ENCODE assay signal across 28 mouse cellular contexts in the genomic region with DNA sequence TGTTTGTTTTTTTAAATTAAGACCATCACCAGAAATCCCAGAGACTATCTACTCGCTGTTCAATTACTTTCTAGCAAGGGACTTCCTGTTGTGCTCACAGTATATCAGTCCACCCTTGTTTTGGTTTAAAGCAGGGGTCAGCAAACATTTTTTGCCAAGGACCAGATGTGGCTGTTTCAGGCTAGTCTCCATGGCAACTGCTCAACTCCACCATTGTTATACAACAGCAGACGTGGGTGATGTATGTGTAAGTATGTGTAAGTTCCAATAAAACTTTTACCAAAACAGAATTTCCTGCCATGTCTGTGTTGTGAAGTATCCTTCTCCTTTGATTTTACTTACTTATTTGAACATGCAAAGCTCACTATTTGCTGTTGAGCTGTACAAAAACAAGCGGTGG.
DNase-seq lines count a peak whose midpoint lies in the region; ATAC-seq lines count a peak whose summit lies in the region.
"Had no signal": no experiment of that assay in that cellular context is flagged by ENCODE, and none has a peak within 500 bp of the region (broad histone marks: within the 10 kb centered on the region; RNA-seq: fewer than 3 reads in every experiment).

No protein-coding gene starts in this region.

- ATAC-seq in embryonic facial prominence, embryonic 11.5 days (replicated peaks; ENCODE audit: insufficient number of reproducible peaks, low FRiP score, low TSS enrichment, low read depth) = no peak
- no peak for ATAC-seq in midbrain, embryonic 11.5 days (ENCODE audit: low FRiP score)
- no peak for ATAC-seq in midbrain, embryonic 13.5 days
- ATAC-seq: activated CD4-positive, CD25-positive, alpha-beta regulatory T cell, adult 4 months; CD4-positive, CD25-positive, alpha-beta regulatory T cell, adult 4 months; forebrain, embryonic 14.5 days; forebrain, embryonic 16.5 days; Patski had no signal

- 66% methylated on average over 3 of the region's 3 CpGs for WGBS in embryonic facial prominence, embryonic 11.5 days
- 61% methylated on average over 3 of the region's 3 CpGs for WGBS in embryonic facial prominence, embryonic 10.5 days
- 78% methylated on average over 3 of the region's 3 CpGs for WGBS in midbrain, embryonic 11.5 days
- WGBS in midbrain, embryonic 13.5 days = 78% methylated on average over 3 of the region's 3 CpGs

- no peak overlapping the region for H3K4me2 ChIP-seq in embryonic facial prominence, embryonic 11.5 days (ENCODE audit: low read depth, low read length)
- no peak overlapping the region for H3K4me2 ChIP-seq in midbrain, embryonic 11.5 days
- no peak overlapping the region for H3K4me2 ChIP-seq in midbrain, embryonic 13.5 days (replicated peaks)
- H3K4me2 ChIP-seq: embryonic facial prominence, embryonic 13.5 days; embryonic facial prominence, embryonic 15.5 days; forebrain, embryonic 12.5 days had no signal

- no peak overlapping the region for H3K4me3 ChIP-seq in embryonic facial prominence, embryonic 11.5 days (ENCODE audit: low read depth, low read length)
- no peak overlapping the region for H3K4me3 ChIP-seq in embryonic facial prominence, embryonic 10.5 days
- no peak overlapping the region for H3K4me3 ChIP-seq in midbrain, embryonic 11.5 days (ENCODE audit: low read depth, low read length)
- H3K4me3 ChIP-seq in midbrain, embryonic 13.5 days (replicated peaks) = no peak overlapping the region
- H3K4me3 ChIP-seq: embryonic facial prominence, embryonic 13.5 days; embryonic facial prominence, embryonic 15.5 days; erythroblast, embryonic 14.5 days; forebrain, embryonic 10.5 days; forebrain, embryonic 12.5 days had no signal

- no peaks in the 10 kb centered on the region for H3K27me3 ChIP-seq in embryonic facial prominence, embryonic 11.5 days (ENCODE audit: control insufficient read depth, insufficient read depth, low read length)
- no peaks in the 10 kb centered on the region for H3K27me3 ChIP-seq in embryonic facial prominence, embryonic 10.5 days (replicated peaks; ENCODE audit: low read depth, poor library complexity, severe bottlenecking)
- H3K27me3 ChIP-seq in midbrain, embryonic 11.5 days (ENCODE audit: control insufficient read depth, insufficient read depth, low read length) = no peaks in the 10 kb centered on the region
- H3K27me3 ChIP-seq in midbrain, embryonic 13.5 days = no peaks in the 10 kb centered on the region
- H3K27me3 ChIP-seq: CH12.LX; embryonic facial prominence, embryonic 13.5 days; embryonic facial prominence, embryonic 15.5 days; forebrain, embryonic 12.5 days; Patski had no signal

- DNase-seq in embryonic facial prominence, embryonic 11.5 days (ENCODE audit: low spot score) = peak; percentile 19
- no peak for DNase-seq in embryonic facial prominence, embryonic 10.5 days (ENCODE audit: low spot score)
- DNase-seq in midbrain, embryonic 11.5 days (ENCODE audit: low spot score, missing footprints) = peak; percentile 72
- peak; percentile 11 for DNase-seq in forelimb bud, embryonic 11.5 days (ENCODE audit: low read depth, low spot score)
- DNase-seq: adrenal gland, adult 8-10 months; adrenal gland, postnatal 14 days; adrenal gland, postnatal 36 days; B cell, adult 2 months; cerebellum, adult 11 months; cerebellum, adult 18-20 months; cerebellum, adult 8-10 months; cerebellum, adult 9-11 months; cerebellum, postnatal 14 days; cerebellum, postnatal 36 days; embryo, embryonic 11 days had no signal

- no peaks in the 10 kb centered on the region for H3K4me1 ChIP-seq in embryonic facial prominence, embryonic 11.5 days (ENCODE audit: control insufficient read depth, insufficient read depth, low read length)
- H3K4me1 ChIP-seq in embryonic facial prominence, embryonic 10.5 days = no peaks in the 10 kb centered on the region
- H3K4me1 ChIP-seq in midbrain, embryonic 11.5 days (ENCODE audit: control insufficient read depth, insufficient read depth, low read length) = no peaks in the 10 kb centered on the region
- H3K4me1 ChIP-seq in midbrain, embryonic 13.5 days (replicated peaks) = 0 out of 2 replicates have a peak, but pooled peaks cover 6% of the 10 kb centered on the region
- H3K4me1 ChIP-seq: embryonic facial prominence, embryonic 15.5 days; forebrain, embryonic 10.5 days had no signal

- H3K27ac ChIP-seq in embryonic facial prominence, embryonic 11.5 days (replicated peaks; ENCODE audit: low read depth, low read length) = no peak overlapping the region
- no peak overlapping the region for H3K27ac ChIP-seq in embryonic facial prominence, embryonic 10.5 days (replicated peaks)
- H3K27ac ChIP-seq in midbrain, embryonic 11.5 days (ENCODE audit: low read depth, low read length) = no peak overlapping the region
- no peak overlapping the region for H3K27ac ChIP-seq in midbrain, embryonic 13.5 days
- H3K27ac ChIP-seq: embryonic facial prominence, embryonic 13.5 days; embryonic facial prominence, embryonic 15.5 days; forebrain, embryonic 10.5 days; forebrain, embryonic 12.5 days had no signal

- H3K9ac ChIP-seq in embryonic facial prominence, embryonic 11.5 days (replicated peaks; ENCODE audit: low read length) = no peak overlapping the region
- no peak overlapping the region for H3K9ac ChIP-seq in midbrain, embryonic 11.5 days (ENCODE audit: low read length)
- no peak overlapping the region for H3K9ac ChIP-seq in midbrain, embryonic 13.5 days (replicated peaks)
- H3K9ac ChIP-seq: embryonic facial prominence, embryonic 13.5 days; embryonic facial prominence, embryonic 15.5 days; forebrain, embryonic 12.5 days had no signal

- no peaks in the 10 kb centered on the region for H3K36me3 ChIP-seq in embryonic facial prominence, embryonic 11.5 days (replicated peaks; ENCODE audit: control insufficient read depth, insufficient read depth, low read depth, low read length)
- no peaks in the 10 kb centered on the region for H3K36me3 ChIP-seq in embryonic facial prominence, embryonic 10.5 days (replicated peaks)
- no peaks in the 10 kb centered on the region for H3K36me3 ChIP-seq in midbrain, embryonic 11.5 days (ENCODE audit: control insufficient read depth, insufficient read depth, low read length)
- H3K36me3 ChIP-seq in midbrain, embryonic 13.5 days = no peaks in the 10 kb centered on the region
- H3K36me3 ChIP-seq: embryonic facial prominence, embryonic 13.5 days; embryonic facial prominence, embryonic 15.5 days; forebrain, embryonic 10.5 days; forebrain, embryonic 12.5 days; G1E had no signal

- no peaks in the 10 kb centered on the region for H3K9me3 ChIP-seq in embryonic facial prominence, embryonic 11.5 days (replicated peaks; ENCODE audit: control insufficient read depth, low read length)
- H3K9me3 ChIP-seq in embryonic facial prominence, embryonic 10.5 days = no peaks in the 10 kb centered on the region
- no peaks in the 10 kb centered on the region for H3K9me3 ChIP-seq in midbrain, embryonic 11.5 days (ENCODE audit: control insufficient read depth, low read length)
- H3K9me3 ChIP-seq in midbrain, embryonic 13.5 days = no peaks in the 10 kb centered on the region
- H3K9me3 ChIP-seq: embryonic facial prominence, embryonic 13.5 days; embryonic facial prominence, embryonic 15.5 days; forebrain, embryonic 10.5 days; forebrain, embryonic 12.5 days had no signal
